Mouse (Mus musculus) kidney, adult 2 months (tissue): Measurements from ENCODE around the gene Dbndd2. TPM values are rescaled to one million over a fixed set of nuclear protein-coding genes. Genes with fewer than 3 reads are reported as not detected.

Experiments used
- DNase-seq: peaks from one replicate; pipeline ENCODE4 v3.0.0; 2021
- H3K27ac ChIP-seq: fragments of 200-500 bp; 2 replicates; pipeline ENCODE4 v1.5.1; 2012; ENCODE audit warnings: low read depth, low read length, control low read depth, inconsistent platforms; ENCODE audit not compliant: insufficient read depth
- H3K27me3 ChIP-seq: fragments of 200-500 bp; replicated peaks from 2 replicates; pipeline ENCODE4 v1.6.1; 2012; ENCODE audit warnings: mild to moderate bottlenecking, moderate library complexity, low read length, inconsistent platforms; ENCODE audit not compliant: control insufficient read depth, insufficient read depth
- H3K36me3 ChIP-seq: fragments of 200-500 bp; 2 replicates; pipeline ENCODE4 v1.6.1; 2012; ENCODE audit warnings: mild to moderate bottlenecking, moderate library complexity, low read length, inconsistent platforms; ENCODE audit not compliant: control insufficient read depth, insufficient read depth
- H3K4me1 ChIP-seq: fragments of 200-500 bp; 2 replicates; pipeline ENCODE4 v1.6.1; 2011; ENCODE audit warnings: low read length; ENCODE audit not compliant: control insufficient read depth, insufficient read depth
- H3K4me3 ChIP-seq: fragments of 200-500 bp; 2 replicates; pipeline ENCODE4 v1.5.1; 2011; ENCODE audit warnings: mild to moderate bottlenecking, low read depth, low read length, control low read depth; ENCODE audit not compliant: insufficient read depth
- CTCF ChIP-seq: fragments of 200-500 bp; conservative IDR thresholded peaks from 2 replicates; pipeline ENCODE4 v1.5.1; 2011; ENCODE audit warnings: low read depth, mild to moderate bottlenecking, control low read depth, low read length, moderate library complexity, mixed read lengths; ENCODE audit not compliant: insufficient read depth, insufficient read length
- POLR2A ChIP-seq: fragments of 200-500 bp; IDR thresholded peaks from one replicate; pipeline ENCODE4 v1.6.1; 2011; ENCODE audit warnings: low read depth, low read length, control low read depth
- WGBS: fragments of 180-500 bp; shearing (Covaris S2); methylation state at CpG from one replicate; pipeline ENCODE4 v1.1.7; 2018; 5-methylcytosine and 5-hydroxymethylcytosine counted together
- polyA plus RNA-seq: library from polyadenylated mRNA; depleted of rRNA; stranded (reverse); fragments of >200 nt; gene quantifications from 2 replicates; pipeline ENCODE4 v1.2.3, GENCODE M21; 2012

The Dbndd2 gene
- polyA plus RNA-seq, 1 experiment = 36.8 TPM

DNA sequence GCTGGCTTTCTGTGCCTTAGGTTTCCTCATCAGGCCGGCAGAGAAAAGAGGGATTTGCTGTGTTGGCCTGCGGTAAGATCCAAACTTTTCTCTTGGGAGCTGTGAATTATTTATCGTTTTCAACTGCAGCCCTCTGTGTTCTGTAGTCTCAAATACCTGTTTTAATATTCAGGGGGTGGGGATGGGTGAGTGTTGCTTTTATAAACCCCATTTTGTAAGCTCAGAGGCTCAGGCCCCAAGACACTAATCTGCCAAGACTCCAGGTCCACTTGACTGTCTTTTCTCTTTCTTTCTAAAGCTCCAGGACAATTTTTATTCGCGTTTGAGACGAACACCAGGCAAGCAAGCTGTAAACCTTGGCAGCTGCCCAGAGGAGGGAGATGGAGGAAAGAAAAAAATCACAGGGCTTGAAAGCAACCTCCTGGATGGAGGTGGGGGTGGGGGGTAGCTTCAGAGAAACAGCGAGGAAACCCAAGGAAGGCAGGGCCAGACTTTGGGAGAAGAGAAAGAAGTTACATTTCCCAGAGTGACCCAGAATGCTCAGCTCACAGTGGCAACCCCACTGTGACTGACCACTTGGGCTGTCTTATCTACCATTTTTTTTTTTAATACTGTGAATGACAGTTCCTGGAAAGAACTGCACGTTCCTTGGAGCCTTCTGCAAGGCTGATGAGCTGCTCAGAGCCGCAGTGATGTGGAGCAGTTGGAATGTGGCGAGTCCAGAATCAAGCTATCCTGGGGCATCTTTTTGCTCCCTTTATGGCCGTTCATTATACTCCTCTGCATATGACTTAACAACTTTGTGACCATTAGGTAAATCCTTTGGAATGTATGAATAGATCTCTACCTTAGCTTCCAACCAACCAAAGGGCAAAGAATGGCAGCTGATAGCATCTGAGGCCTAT is 32.6 kb downstream of the Dbndd2 start:
- no peaks in the 10 kb centered on the region for H3K27me3 ChIP-seq
- no peaks in the 10 kb centered on the region for H3K4me1 ChIP-seq
- no peak for TF ChIP-seq POLR2A
- no peak for TF ChIP-seq CTCF
- H3K4me3 ChIP-seq = no peak overlapping the region
- no peak overlapping the region for H3K27ac ChIP-seq
- 51% methylated on average over 11 of the region's 11 CpGs for WGBS
- no peaks in the 10 kb centered on the region for H3K36me3 ChIP-seq
- DNase-seq = no peak

- Histone ChIP-seq H3K27me3 (no peaks in the 10 kb centered on the region), H3K4me1 (no peaks in the 10 kb centered on the region), H3K4me3 (no peak overlapping the region), H3K27ac (no peak overlapping the region), H3K36me3 (no peaks in the 10 kb centered on the region)
- no peak for TF ChIP-seq POLR2A
- no peak for TF ChIP-seq CTCF
- no peak for DNase-seq
- 66% methylated on average over 6 of the region's 6 CpGs for WGBS
Measured at GRCm38 (mm10) chr2:164519171-164519526, 33.2 kb downstream of the Dbndd2 start.

DNA sequence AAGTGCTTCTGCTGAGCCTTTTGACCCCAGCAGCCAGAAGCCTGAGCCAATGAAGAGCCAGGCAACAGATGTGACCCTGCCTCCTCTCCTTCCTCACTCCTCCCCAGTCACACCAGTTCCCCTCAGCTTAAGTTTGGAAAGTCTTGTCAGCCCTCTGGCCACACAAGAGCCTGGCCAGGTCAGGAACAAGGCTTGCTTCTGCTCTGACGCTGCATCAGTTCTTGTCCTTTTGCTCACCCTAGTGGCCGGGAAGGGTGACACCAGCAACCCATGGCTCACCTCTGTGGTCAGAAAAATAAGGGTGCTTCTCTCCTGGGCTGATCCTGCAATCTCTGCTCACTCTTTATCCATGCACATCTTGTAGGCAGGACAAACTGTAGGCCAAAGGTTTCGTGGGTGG is 34.9 kb downstream of the Dbndd2 start:
- DNase-seq = peak; percentile 80
- Histone ChIP-seq H3K4me1 (no peaks in the 10 kb centered on the region), H3K4me3 (no peak overlapping the region), H3K27ac (no peak overlapping the region), H3K27me3 (no peaks in the 10 kb centered on the region), H3K36me3 (no peaks in the 10 kb centered on the region)
- TF ChIP-seq POLR2A = no peak
- TF ChIP-seq CTCF = peak; percentile 97
- WGBS = 12% methylated on average over 3 of the region's 3 CpGs

DNA sequence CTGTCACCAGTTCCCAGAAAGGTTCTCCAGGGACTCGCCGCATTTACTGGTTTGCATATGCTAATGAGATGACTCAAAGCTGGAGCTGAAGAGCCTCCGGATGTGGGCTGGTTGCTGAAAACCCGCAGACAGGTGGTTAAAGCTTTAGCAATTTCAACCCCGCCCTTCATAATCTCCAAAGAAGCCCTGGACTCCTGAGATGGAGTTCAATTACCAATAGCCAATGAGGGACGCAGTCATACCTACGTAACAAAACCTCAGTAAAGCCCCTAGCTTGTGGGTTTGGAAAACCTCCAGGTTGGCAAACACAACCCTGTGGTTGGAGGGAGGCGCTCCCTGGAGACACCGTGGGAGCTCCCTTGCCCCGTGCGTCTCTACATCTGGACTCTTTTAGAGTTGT is 35.9 kb downstream of the Dbndd2 start:
- DNase-seq = no peak
- Histone ChIP-seq H3K27ac (no peak overlapping the region), H3K27me3 (no peaks in the 10 kb centered on the region), H3K4me3 (no peak overlapping the region), H3K4me1 (no peaks in the 10 kb centered on the region), H3K36me3 (no peaks in the 10 kb centered on the region)
- 18% methylated on average over 11 of the region's 11 CpGs for WGBS
- no peak for TF ChIP-seq CTCF
- TF ChIP-seq POLR2A = no peak

- Histone ChIP-seq H3K4me1 (no peaks in the 10 kb centered on the region), H3K27ac (no peak overlapping the region), H3K4me3 (no peak overlapping the region), H3K36me3 (no peaks in the 10 kb centered on the region), H3K27me3 (no peaks in the 10 kb centered on the region)
- 23% methylated on average over 8 of the region's 8 CpGs for WGBS
- TF ChIP-seq POLR2A = no peak
- TF ChIP-seq CTCF = no peak
- DNase-seq = no peak
Measured at GRCm38 (mm10) chr2:164522280-164522679, 36.4 kb downstream of the Dbndd2 start.

- no peaks in the 10 kb centered on the region for H3K27me3 ChIP-seq
- no peak for DNase-seq
- no peak for TF ChIP-seq POLR2A
- TF ChIP-seq CTCF = no peak
- H3K27ac ChIP-seq = no peak overlapping the region
- no peaks in the 10 kb centered on the region for H3K36me3 ChIP-seq
- H3K4me1 ChIP-seq = no peaks in the 10 kb centered on the region
- peak overlapping the region; percentile 25; the same call in 1 of the 2 replicates for H3K4me3 ChIP-seq
- WGBS = 80% methylated on average over 10 of the region's 10 CpGs
Measured at GRCm38 (mm10) chr2:164523301-164523773, 37.4 kb downstream of the Dbndd2 start.

GRCm38 (mm10) chr2:164528557-164528956 is 42.7 kb downstream of the Dbndd2 start:
- Histone ChIP-seq H3K4me3 (no peak overlapping the region), H3K4me1 (no peaks in the 10 kb centered on the region), H3K27me3 (no peaks in the 10 kb centered on the region), H3K36me3 (no peaks in the 10 kb centered on the region), H3K27ac (no peak overlapping the region)
- 57% methylated on average over 5 of the region's 5 CpGs for WGBS
- DNase-seq = no peak
- no peak for TF ChIP-seq POLR2A
- no peak for TF ChIP-seq CTCF
